Mouse (Mus musculus) liver, adult 2 months (tissue): ENCODE measurements around the gene Pin1rt1.

Source experiments
- CTCF ChIP-seq: fragments of 200-500 bp; IDR thresholded peaks from 2 replicates; pipeline ENCODE4 v1.5.1; 2011; ENCODE audit warnings: low read depth, low read length, control low read depth
- POLR2A ChIP-seq: fragments of 200-500 bp; IDR thresholded peaks from 2 replicates; pipeline ENCODE4 v1.6.1; 2011; ENCODE audit warnings: low read length, control low read depth; ENCODE audit not compliant: insufficient read depth; ENCODE audit errors: extremely low read depth

DNA sequence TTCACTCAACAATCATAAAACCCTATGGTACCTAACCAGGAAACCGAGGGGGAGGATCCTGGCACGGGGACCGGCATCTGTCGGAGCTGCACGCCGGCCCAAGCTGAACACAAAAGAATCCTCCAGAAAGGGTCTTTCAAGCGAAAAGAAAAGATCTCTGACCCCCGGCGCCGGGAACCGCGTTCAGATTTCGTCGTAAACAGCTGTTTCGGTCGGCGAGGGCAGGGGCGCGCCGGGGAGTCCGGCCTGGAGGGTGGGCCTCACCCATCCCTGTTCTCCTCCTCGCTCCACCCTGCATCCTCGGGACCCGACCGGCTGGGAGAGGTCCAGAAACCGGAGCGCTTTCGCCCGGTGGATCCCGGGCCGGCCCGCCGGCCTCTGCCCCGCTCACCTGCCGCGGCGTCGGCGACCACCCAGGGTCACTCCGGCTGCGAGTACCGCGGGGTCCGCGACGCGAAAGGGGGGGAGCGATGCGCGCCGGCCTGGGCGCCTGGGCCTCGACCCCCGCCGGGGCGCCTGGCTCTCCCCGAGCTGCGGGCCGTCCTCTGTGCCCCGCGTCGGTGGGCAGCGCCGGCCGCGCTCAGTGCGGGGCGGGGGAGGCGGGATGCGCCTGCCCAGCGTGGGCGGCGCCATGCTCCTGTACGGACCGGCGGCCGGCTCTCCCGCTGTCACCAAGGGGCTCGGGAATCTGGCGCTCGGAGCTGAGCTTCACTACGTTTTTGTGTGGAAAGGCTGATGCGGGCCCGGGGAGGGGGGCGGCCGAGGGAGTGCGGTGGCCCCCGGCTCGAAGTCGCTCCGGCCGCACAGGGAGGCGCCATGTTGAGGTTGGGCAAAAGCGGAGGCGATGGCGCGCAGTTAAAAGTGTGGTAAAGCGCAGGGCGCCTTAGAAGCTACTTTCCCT is 4.3 kb downstream of the Pin1rt1 start, which contains the start of gene Tcp11l1:
- TF ChIP-seq CTCF (no peak), POLR2A (no peak)
